Mouse (Mus musculus) G1E (cell line): Measurements from ENCODE around the gene Prss48.

ENCODE experiments used
- CTCF ChIP-seq: IDR thresholded peaks from 2 replicates; pipeline ENCODE4 v1.5.1; 2012; ENCODE audit warnings: low read depth, low read length, inconsistent platforms, mixed read lengths
- GATA1 ChIP-seq: IDR thresholded peaks from 2 replicates; pipeline ENCODE4 v1.6.1; 2012; ENCODE audit warnings: borderline replicate concordance, low read length, inconsistent platforms, mixed read lengths
- GATA2 ChIP-seq: IDR thresholded peaks from 2 replicates; pipeline ENCODE4 v1.6.1; 2012; ENCODE audit warnings: low read depth, low read length, inconsistent platforms, borderline replicate concordance
- POLR2AphosphoS5 ChIP-seq: IDR thresholded peaks from 2 replicates; pipeline ENCODE4 v1.6.1; 2012; ENCODE audit warnings: low read depth, low read length, inconsistent platforms; ENCODE audit not compliant: insufficient replicate concordance
- TAL1 ChIP-seq: conservative IDR thresholded peaks from 2 replicates; pipeline ENCODE4 v1.6.1; 2012; ENCODE audit warnings: low read depth, low read length, inconsistent platforms, mixed read lengths

DNA sequence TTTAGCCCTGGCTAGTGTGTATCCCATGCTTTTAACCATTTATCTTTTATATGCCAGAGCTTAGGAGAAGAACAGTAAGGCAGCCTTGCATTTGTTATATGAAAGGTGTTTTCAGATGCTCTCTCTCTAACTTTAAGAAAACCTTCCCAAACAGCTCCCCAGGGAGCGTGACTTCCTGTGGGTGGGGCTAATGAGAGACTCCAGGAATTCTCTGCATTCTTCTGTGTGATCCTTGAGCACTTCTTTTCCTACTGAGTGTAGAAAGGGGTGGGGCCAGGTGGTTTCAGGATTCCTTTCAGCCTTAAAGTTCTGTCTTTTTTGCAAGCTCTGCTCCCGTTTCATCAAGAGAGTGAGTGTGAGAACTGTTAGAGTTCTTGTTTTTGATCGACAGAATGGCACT lies 8.3 kb upstream of the Prss48 start:
- TF ChIP-seq CTCF (no peak), POLR2AphosphoS5 (no peak), GATA1 (no peak), TAL1 (no peak), GATA2 (no peak)
